Mouse (Mus musculus): ENCODE data around the gene Fcrl5. TPM values are rescaled to one million over a fixed set of nuclear protein-coding genes. Genes with fewer than 3 reads are reported as not detected.
"Not testable (repeated sequence)": the region's sequence is repeated elsewhere in the genome, so short reads cannot be mapped to it uniquely, and the experiment has no call there.

Gene Fcrl5
- polyA plus RNA-seq, 1 experiment from 2014 or later, result not detected

DNA sequence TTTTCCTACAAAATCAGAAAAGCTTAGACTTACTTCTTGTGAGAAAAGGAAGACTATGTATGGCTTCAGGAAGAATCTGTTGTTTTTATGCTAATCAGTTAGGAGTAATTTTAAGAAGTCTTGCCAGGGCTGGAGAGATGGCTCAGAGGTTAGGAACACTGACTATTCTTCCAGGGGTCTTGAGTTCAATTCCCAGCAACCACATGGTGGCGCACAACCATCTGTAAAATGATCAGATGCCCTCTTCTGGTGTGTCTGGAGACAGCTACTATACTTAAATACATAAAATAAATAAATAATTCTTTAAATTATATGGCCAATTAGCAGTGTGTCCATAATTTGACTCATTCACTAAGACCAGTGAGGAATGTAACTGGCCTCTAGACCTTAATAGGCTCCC lies 14.9 kb upstream of the Fcrl5 start:
- H3K4me2 ChIP-seq, result no peak overlapping the region
- H3K27me3 ChIP-seq (ENCODE audit: control insufficient read depth, insufficient read depth, low read length), result no peaks in the 10 kb centered on the region
- no peaks in the 10 kb centered on the region for H3K4me1 ChIP-seq (ENCODE audit: control insufficient read depth, insufficient read depth, low read length)
- no peak for DNase-seq (ENCODE audit: low spot score, missing footprints)
- H3K36me3 ChIP-seq (ENCODE audit: control insufficient read depth, insufficient read depth, low read length), result no peaks in the 10 kb centered on the region
- no peak overlapping the region for H3K27ac ChIP-seq (ENCODE audit: low read depth, low read length)
- H3K9me3 ChIP-seq (ENCODE audit: control insufficient read depth, low read length), result no peaks in the 10 kb centered on the region
- no peak overlapping the region for H3K9ac ChIP-seq (ENCODE audit: low read length)
- no peak for ATAC-seq (ENCODE audit: low FRiP score)
- H3K4me3 ChIP-seq (ENCODE audit: low read depth, low read length), result no peak overlapping the region
- WGBS, result 62% methylated on average over 1 of the region's 1 CpGs

DNA sequence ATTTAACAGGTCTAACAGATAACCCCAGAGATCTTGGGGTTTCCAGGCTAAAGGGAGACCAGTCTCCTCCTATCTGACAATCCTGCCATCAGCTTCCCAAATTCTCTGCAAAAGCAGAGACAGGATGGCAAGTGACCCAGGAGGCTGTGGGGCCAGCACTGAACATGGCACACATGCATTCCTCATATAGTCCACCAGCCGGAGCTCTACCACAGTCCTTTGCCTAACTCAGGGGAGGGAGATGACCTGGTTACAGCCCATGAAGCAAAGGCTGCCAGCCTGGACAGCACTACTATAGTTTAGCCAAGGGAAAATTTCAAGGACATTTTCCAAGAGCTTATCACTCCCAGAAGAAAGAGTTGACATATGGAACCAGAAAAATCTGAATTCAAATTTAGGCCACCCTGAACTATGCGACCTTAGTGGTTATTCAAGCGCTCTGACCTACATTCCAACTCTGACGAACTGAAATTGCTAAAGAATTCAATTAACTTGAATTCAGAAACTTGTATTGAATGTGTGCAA lies 13.1 kb upstream of the Fcrl5 start:
- DNase-seq (ENCODE audit: low spot score, missing footprints) (no peak), ATAC-seq (ENCODE audit: low FRiP score) (no peak)
- Histone ChIP-seq H3K4me2 (no peak overlapping the region), H3K27me3 (ENCODE audit: control insufficient read depth, insufficient read depth, low read length) (no peaks in the 10 kb centered on the region), H3K36me3 (ENCODE audit: control insufficient read depth, insufficient read depth, low read length) (no peaks in the 10 kb centered on the region), H3K9ac (ENCODE audit: low read length) (no peak overlapping the region), H3K4me3 (ENCODE audit: low read depth, low read length) (no peak overlapping the region), H3K4me1 (ENCODE audit: control insufficient read depth, insufficient read depth, low read length) (no peaks in the 10 kb centered on the region), H3K9me3 (ENCODE audit: control insufficient read depth, low read length) (no peaks in the 10 kb centered on the region), H3K27ac (ENCODE audit: low read depth, low read length) (no peak overlapping the region)
- 84% methylated on average over 4 of the region's 4 CpGs for WGBS

DNA sequence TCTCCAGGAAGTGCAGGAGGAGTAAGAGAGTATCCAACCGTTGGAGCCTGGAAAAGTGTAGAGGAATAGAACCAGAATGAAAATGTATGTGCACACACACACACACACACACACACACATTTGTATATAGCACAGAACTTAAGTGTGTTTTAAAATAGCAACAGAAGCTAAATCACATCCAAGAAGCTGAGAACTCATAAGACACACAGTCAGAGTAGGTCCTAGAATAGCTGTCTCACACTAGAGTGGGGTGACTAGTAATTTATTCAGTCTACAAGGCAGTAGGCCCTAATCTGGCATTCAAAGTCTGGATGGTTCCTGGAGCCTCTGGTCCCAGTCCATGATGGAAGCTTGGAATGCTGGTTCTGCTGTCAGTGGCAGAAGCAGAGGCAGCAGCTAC lies 5.0 kb downstream of the Fcrl5 start:
- H3K4me3 ChIP-seq (ENCODE audit: low read depth, low read length), result no peak overlapping the region
- WGBS, result 91% methylated on average over 1 of the region's 1 CpGs
- ATAC-seq (ENCODE audit: low FRiP score), result no peak

DNA sequence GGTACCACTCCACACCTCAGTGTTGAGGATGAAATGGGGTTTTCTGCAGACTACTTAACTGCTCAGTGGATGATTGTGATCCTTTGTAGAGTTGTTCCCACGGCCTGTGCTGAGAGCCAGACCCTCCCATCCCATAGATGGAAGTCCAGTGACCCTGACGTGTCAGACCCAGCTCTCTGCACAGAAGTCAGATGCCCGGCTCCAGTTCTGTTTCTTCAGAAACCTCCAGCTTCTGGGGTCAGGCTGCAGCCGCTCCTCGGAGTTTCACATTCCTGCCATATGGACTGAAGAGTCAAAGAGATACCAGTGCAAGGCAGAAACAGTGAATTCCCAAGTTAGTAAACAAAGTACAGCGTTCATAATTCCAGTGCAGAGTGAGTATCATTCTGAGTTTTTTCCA lies 8.4 kb downstream of the Fcrl5 start:
- Histone ChIP-seq H3K4me3 (ENCODE audit: low read depth, low read length) (no peak overlapping the region), H3K27me3 (ENCODE audit: control insufficient read depth, insufficient read depth, low read length) (no peaks in the 10 kb centered on the region)
- ATAC-seq (ENCODE audit: low FRiP score), result no peak

More for the DNA sequence above, 5.0 kb downstream of the Fcrl5 start:
- no peak overlapping the region for H3K9ac ChIP-seq (ENCODE audit: low read length)
- no peaks in the 10 kb centered on the region for H3K36me3 ChIP-seq (ENCODE audit: control insufficient read depth, insufficient read depth, low read length)
- H3K4me1 ChIP-seq (ENCODE audit: control insufficient read depth, insufficient read depth, low read length), result no peaks in the 10 kb centered on the region
- H3K27ac ChIP-seq (ENCODE audit: low read depth, low read length), result no peak overlapping the region
- no peaks in the 10 kb centered on the region for H3K9me3 ChIP-seq (ENCODE audit: control insufficient read depth, low read length)
- H3K4me2 ChIP-seq, result no peak overlapping the region
- DNase-seq (ENCODE audit: low spot score, missing footprints), result no peak
- no peaks in the 10 kb centered on the region for H3K27me3 ChIP-seq (ENCODE audit: control insufficient read depth, insufficient read depth, low read length)

DNA sequence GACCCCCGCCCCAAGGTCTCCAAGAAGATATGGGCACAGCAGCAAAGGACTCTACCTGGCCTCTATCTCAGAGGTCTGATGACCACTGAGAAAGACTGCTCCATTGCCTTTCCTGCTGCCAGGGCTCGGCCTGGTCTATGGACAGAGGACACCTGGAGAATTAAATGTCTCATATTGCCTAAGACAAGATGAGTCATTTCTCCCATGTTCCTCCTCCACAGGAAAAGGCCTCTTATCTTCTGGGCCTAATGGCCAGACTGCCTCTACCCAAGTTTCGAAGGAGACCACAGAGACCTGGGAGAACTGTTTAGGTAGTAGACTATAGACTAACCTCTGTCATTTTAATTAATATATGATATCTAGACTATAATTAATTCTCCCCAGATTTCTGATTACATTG lies 29.9 kb downstream of the Fcrl5 start:
- no peak overlapping the region for H3K4me3 ChIP-seq (ENCODE audit: low read depth, low read length)
- no peak overlapping the region for H3K27ac ChIP-seq (ENCODE audit: low read depth, low read length)
- H3K4me2 ChIP-seq, result no peak overlapping the region
- WGBS, result 93% methylated on average over 3 of the region's 3 CpGs
- no peak overlapping the region for H3K9ac ChIP-seq (ENCODE audit: low read length)
- ATAC-seq (ENCODE audit: low FRiP score) (no peak), DNase-seq (ENCODE audit: low spot score, missing footprints) (no peak)
- H3K27me3 ChIP-seq (ENCODE audit: control insufficient read depth, insufficient read depth, low read length), result no peaks in the 10 kb centered on the region
- H3K9me3 ChIP-seq (ENCODE audit: control insufficient read depth, low read length), result no peaks in the 10 kb centered on the region
- H3K4me1 ChIP-seq (ENCODE audit: control insufficient read depth, insufficient read depth, low read length), result no peaks in the 10 kb centered on the region
- no peaks in the 10 kb centered on the region for H3K36me3 ChIP-seq (ENCODE audit: control insufficient read depth, insufficient read depth, low read length)

More for the DNA sequence above, 8.4 kb downstream of the Fcrl5 start:
- Histone ChIP-seq H3K9me3 (ENCODE audit: control insufficient read depth, low read length) (no peaks in the 10 kb centered on the region), H3K4me2 (no peak overlapping the region), H3K9ac (ENCODE audit: low read length) (no peak overlapping the region), H3K27ac (ENCODE audit: low read depth, low read length) (no peak overlapping the region), H3K36me3 (ENCODE audit: control insufficient read depth, insufficient read depth, low read length) (no peaks in the 10 kb centered on the region), H3K4me1 (ENCODE audit: control insufficient read depth, insufficient read depth, low read length) (no peaks in the 10 kb centered on the region)
- no peak for DNase-seq (ENCODE audit: low spot score, missing footprints)
- 82% methylated on average over 6 of the region's 6 CpGs for WGBS

DNA sequence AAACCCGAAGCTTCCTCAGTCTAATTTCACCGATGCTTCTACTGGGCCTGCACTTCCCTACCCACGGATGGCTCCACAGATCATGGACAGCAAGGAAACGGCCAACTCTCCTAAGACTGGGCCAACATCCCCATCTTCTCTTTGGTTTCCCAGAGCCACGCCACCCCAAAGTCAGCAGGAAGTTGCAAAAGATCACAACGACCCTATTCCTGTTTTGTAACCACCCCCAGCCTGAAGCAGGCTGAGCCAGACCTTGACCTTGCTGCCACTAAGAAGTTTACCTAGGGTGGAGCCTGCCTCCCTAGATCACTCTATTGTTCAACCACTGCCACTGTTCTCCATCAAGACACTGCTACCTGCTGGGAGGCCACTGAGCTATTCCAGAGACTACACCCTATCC lies 31.4 kb downstream of the Fcrl5 start:
- ATAC-seq (ENCODE audit: low FRiP score), result no peak

DNA sequence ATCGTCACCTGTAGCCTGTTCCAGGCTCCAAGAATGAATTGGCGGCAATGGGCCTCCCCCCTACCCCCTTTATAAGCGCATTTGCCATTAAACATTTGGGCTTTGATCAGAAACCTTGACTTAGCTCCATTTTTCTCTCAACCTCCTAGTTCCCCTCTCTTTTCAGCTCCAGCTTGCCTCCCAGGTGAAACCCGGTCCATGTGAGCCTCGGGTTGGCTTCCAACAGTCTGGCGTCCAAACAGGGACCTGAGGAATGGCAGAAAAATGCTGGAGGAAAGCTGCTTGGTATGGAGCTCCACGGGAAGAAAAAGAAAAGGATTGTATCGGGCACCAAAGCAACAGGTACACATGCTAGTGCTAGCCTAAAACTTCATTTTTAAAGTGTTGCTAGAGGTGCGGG lies 31.8 kb downstream of the Fcrl5 start:
- Histone ChIP-seq H3K4me3 (ENCODE audit: low read depth, low read length) (no peak overlapping the region), H3K27ac (ENCODE audit: low read depth, low read length) (no peak overlapping the region), H3K9ac (ENCODE audit: low read length) (no peak overlapping the region), H3K9me3 (ENCODE audit: control insufficient read depth, low read length) (no peaks in the 10 kb centered on the region), H3K27me3 (ENCODE audit: control insufficient read depth, insufficient read depth, low read length) (no peaks in the 10 kb centered on the region), H3K4me1 (ENCODE audit: control insufficient read depth, insufficient read depth, low read length) (no peaks in the 10 kb centered on the region), H3K36me3 (ENCODE audit: control insufficient read depth, insufficient read depth, low read length) (no peaks in the 10 kb centered on the region), H3K4me2 (no peak overlapping the region)
- WGBS, result 82% methylated on average over 9 of the region's 9 CpGs
- DNase-seq (ENCODE audit: low spot score, missing footprints) (no peak), ATAC-seq (ENCODE audit: low FRiP score) (no peak)

More for the DNA sequence above, 31.4 kb downstream of the Fcrl5 start:
- Histone ChIP-seq H3K27me3 (ENCODE audit: control insufficient read depth, insufficient read depth, low read length) (no peaks in the 10 kb centered on the region), H3K9ac (ENCODE audit: low read length) (no peak overlapping the region), H3K9me3 (ENCODE audit: control insufficient read depth, low read length) (no peaks in the 10 kb centered on the region), H3K27ac (ENCODE audit: low read depth, low read length) (no peak overlapping the region), H3K4me2 (no peak overlapping the region), H3K4me3 (ENCODE audit: low read depth, low read length) (no peak overlapping the region), H3K36me3 (ENCODE audit: control insufficient read depth, insufficient read depth, low read length) (no peaks in the 10 kb centered on the region), H3K4me1 (ENCODE audit: control insufficient read depth, insufficient read depth, low read length) (no peaks in the 10 kb centered on the region)
- DNase-seq (ENCODE audit: low spot score, missing footprints), result no peak
- 76% methylated on average over 6 of the region's 6 CpGs for WGBS

DNA sequence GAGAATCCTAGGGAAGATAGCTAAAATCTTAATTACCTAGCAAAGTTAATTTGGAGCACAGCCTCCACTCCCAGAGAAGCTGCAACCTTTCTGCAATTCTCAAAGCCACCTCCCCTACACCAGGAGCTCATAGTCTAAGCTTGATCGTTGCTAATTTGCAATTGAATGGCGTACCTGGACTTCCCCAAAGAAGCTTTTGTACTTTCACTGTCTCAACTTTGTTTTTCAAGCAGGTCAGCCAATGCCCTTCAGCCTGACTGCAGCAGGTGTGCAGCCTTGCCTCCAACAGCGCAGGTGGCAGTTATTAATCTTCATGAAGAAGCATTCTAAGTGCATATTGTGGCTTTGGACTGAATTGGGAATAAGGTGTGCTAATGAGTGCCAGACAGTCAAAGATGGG lies 42.4 kb downstream of the Fcrl5 start:
- not testable (repeated sequence) for H3K4me2 ChIP-seq; H3K9me3 ChIP-seq (ENCODE audit: control insufficient read depth, low read length); H3K27me3 ChIP-seq (ENCODE audit: control insufficient read depth, insufficient read depth, low read length); H3K9ac ChIP-seq (ENCODE audit: low read length); DNase-seq (ENCODE audit: low spot score, missing footprints); H3K27ac ChIP-seq (ENCODE audit: low read depth, low read length); ATAC-seq (ENCODE audit: low FRiP score); H3K4me3 ChIP-seq (ENCODE audit: low read depth, low read length); H3K36me3 ChIP-seq (ENCODE audit: control insufficient read depth, insufficient read depth, low read length); H3K4me1 ChIP-seq (ENCODE audit: control insufficient read depth, insufficient read depth, low read length)
- 88% methylated on average over 3 of the region's 3 CpGs for WGBS

DNA sequence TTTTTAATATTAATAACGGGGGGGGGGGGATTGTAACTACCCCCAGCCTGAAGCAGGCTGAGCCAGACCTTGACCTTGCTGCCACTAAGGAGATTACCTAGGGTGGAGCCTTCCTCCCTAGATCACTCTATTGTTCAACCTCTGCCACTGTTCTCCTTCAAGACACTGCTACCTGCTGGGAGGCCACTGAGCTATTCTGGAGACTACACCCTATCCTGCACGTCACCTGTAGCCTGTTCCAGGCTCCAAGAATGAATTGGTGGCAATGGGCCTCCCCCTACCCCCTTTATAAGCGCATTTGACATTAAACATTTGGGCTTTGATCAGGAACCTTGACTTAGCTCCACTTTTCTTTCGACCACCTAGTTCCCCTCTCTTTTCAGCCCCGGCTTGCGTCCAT lies 43.0 kb downstream of the Fcrl5 start:
- H3K4me1 ChIP-seq (ENCODE audit: control insufficient read depth, insufficient read depth, low read length); H3K9ac ChIP-seq (ENCODE audit: low read length); H3K36me3 ChIP-seq (ENCODE audit: control insufficient read depth, insufficient read depth, low read length); H3K9me3 ChIP-seq (ENCODE audit: control insufficient read depth, low read length); DNase-seq (ENCODE audit: low spot score, missing footprints); H3K27ac ChIP-seq (ENCODE audit: low read depth, low read length); ATAC-seq (ENCODE audit: low FRiP score); H3K4me3 ChIP-seq (ENCODE audit: low read depth, low read length); H3K27me3 ChIP-seq (ENCODE audit: control insufficient read depth, insufficient read depth, low read length); H3K4me2 ChIP-seq: not testable (repeated sequence)
- 85% methylated on average over 6 of the region's 6 CpGs for WGBS

DNA sequence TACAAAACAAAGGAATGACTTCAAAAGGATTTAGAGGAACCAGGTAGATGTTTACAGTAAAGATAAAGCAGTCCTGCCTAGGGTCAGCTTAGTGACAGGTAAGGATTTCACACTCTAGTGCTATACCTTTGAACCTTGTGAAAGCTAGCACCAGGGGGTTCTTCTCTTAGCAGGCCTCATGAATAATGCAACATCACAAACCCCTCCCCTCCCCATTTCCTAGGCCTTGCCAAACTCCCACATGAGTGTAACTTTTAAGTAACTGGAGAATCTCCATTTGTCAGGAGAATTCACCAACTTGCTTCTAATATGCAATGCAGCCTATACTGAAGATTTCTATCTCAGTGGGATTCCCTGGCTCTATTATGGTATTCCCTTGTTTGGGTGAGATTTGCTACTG lies 43.7 kb downstream of the Fcrl5 start:
- not testable (repeated sequence) for H3K4me1 ChIP-seq (ENCODE audit: control insufficient read depth, insufficient read depth, low read length); H3K9me3 ChIP-seq (ENCODE audit: control insufficient read depth, low read length); H3K4me3 ChIP-seq (ENCODE audit: low read depth, low read length); H3K27ac ChIP-seq (ENCODE audit: low read depth, low read length); DNase-seq (ENCODE audit: low spot score, missing footprints); H3K9ac ChIP-seq (ENCODE audit: low read length); H3K27me3 ChIP-seq (ENCODE audit: control insufficient read depth, insufficient read depth, low read length); ATAC-seq (ENCODE audit: low FRiP score); H3K4me2 ChIP-seq; H3K36me3 ChIP-seq (ENCODE audit: control insufficient read depth, insufficient read depth, low read length)
